Mouse (Mus musculus) gastrocnemius, postnatal 14 days (tissue): ENCODE measurements around the gene Trp53rka. TPM values are rescaled to one million over a fixed set of nuclear protein-coding genes. Genes with fewer than 3 reads are reported as not detected.

Source experiments
- DNase-seq: peaks from one replicate; pipeline ENCODE4 v3.0.0; 2021; ENCODE audit warnings: mixed read lengths
- intact Hi-C: fragments of 180-260 bp; cut with DNase I; formaldehyde crosslinking; loops from one replicate; pipeline ENCODE4 v1.15.1; 2025; ENCODE audit warnings: low total_unique reads
- total RNA-seq, 2 experiments: library from RNA; stranded (reverse); gene quantifications; 2 replicates each; pipeline ENCODE4 v1.2.3; 2021

Gene Trp53rka
- total RNA-seq, 2 experiments from 2014 or later: 7.6 to 8.2 TPM

DNA sequence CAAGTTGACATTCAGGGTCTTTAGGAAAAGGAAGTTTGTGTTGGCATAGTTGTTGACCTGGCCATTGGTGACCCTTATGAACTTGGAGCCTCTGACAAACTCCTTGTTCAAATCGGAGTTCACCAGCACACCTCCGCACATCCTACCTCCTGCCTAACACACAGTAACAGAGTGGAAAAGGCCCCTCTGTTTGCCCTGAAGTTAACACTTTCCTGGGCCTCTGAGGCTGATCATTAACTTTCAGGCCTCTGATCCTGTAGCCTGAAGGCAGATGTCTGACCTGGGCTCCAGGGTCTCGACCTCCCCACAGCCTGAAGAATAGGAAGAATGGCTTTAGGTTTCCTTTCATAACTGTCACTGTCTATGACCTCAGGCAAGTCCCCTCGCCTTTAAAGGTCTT lies 51.5 kb downstream of the Trp53rka start:
- intact Hi-C loops: no loop called here
- no peak for DNase-seq

Other genes with a start within 250 kb of the Trp53rka start
- 10 to 100 TPM; 16.4 to 16.8 TPM for gene Slc35c2, start 205.5 kb downstream of the Trp53rka start, total RNA-seq
- gene Elmo2, start 166.8 kb downstream of the Trp53rka start, total RNA-seq: 10 to 100 TPM; 16.7 to 19.6 TPM
- under 1 TPM in 1 of 2 experiments, not detected in 1; 0.08 TPM for gene Zfp663, start 124.6 kb downstream of the Trp53rka start, total RNA-seq
- gene Zfp334, start 105.1 kb downstream of the Trp53rka start, total RNA-seq: 1 to 10 TPM; 2.2 to 2.3 TPM
- gene Ocstamp, start 92.9 kb downstream of the Trp53rka start, total RNA-seq: under 1 TPM; 0.11 to 0.18 TPM
- under 1 TPM; 0.18 to 0.22 TPM for gene Slc13a3, start 20.1 kb downstream of the Trp53rka start, total RNA-seq
- 1 to 10 TPM; 2.4 to 2.7 TPM for gene Slc2a10, start 10.5 kb upstream of the Trp53rka start, total RNA-seq
- gene Eya2, start 101.7 kb upstream of the Trp53rka start, total RNA-seq: 1 to 10 TPM; 3.7 to 5.1 TPM